Mouse (Mus musculus): ENCODE measurements around the gene Olfr1306.

The Olfr1306 gene

DNA sequence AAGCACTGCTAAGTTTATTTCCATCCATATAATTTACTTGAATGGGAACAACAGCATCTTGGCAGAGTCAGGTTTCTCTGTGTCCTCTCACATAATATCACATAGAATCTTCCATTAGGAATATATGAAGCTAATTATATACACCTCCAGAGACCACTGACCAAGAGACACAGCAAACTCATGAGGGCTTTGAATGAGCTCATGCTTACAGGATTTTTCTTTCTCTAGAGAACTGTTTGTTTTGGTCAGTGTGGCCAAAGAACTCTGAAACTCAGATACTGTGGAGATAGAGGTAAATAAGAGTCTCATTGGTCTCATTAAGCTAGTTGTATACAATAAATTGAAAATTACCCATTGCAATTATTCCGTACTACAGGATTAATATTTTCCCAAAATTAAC is at the start of gene Olfr1306:
TSS of gene Olfr1306 (minus strand) at position 101 of the 400 bp plus-strand sequence.
- no peak for DNase-seq

- DNase-seq: no peak
Observed at GRCm38 (mm10) chr2:111964844-111965243, 48.8 kb upstream of the Olfr1306 start, which contains the start of gene Olfr1308. Olfr1308 (minus strand) TSS chr2:111964944.

DNA sequence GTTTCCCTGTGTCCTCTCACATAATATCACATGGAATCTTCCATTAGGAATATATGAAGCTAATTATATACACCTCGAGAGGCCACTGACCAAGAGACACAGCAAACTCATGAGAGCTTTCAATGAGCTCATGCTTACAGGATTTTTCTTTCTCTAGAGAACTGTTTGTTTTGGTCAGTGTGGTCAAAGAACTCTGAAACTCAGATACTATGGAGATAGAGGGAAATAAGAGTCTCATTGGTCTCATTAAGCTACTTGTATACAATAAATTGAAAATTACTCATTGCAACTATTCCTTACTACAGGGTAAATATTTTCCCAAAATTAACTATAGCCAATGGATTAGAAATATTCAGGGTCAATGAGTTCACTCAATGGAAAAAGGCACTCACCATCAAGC is 33.3 kb upstream of the Olfr1306 start, which contains the start of gene Olfr1307:
TSS of gene Olfr1307 (minus strand) at position 101 of the 400 bp plus-strand sequence.
- no peak for DNase-seq

DNA sequence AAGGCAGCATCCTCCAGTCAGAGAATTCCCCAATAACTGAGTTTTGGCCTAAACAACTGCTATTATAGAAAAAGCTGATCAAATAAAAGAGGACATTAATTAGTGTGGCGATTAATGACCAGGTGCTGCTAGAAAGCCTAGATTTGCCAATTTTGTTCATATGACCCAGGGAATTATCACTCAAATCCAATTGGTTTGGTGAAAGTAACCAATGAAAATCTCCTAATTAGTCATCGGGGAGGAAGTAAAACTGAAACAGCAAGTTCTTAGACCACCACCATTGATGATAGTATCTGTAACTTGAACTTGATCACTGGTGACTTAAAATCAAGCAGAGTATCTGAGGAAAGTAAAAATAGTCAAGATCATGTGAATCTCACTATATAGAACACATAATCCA is 39.0 kb downstream of the Olfr1306 start, which contains the start of gene Olfr1305:
TSS of gene Olfr1305 (minus strand) at position 101 of the 400 bp plus-strand sequence.
- DNase-seq: no peak

All from cerebellum, adult 11 months (tissue).